Mouse (Mus musculus): ENCODE measurements around the gene Aak1.

Gene Aak1

GRCm38 (mm10) chr6:86885816-86886529 lies 36.7 kb downstream of the Aak1 start:
- no peak for DNase-seq (ENCODE audit: low read depth in 1 of 2, low spot score in 2 of 2)

- no peak for DNase-seq (ENCODE audit: low read depth in 1 of 2, low spot score in 2 of 2)
Observed at GRCm38 (mm10) chr6:86886803-86887202, 37.5 kb downstream of the Aak1 start.

- no peak for DNase-seq (ENCODE audit: low read depth in 1 of 2, low spot score in 2 of 2)
Observed at GRCm38 (mm10) chr6:86897520-86897919, 48.2 kb downstream of the Aak1 start.

GRCm38 (mm10) chr6:86899053-86899452 lies 49.7 kb downstream of the Aak1 start:
- DNase-seq (ENCODE audit: low read depth in 1 of 2, low spot score in 2 of 2): no peak

GRCm38 (mm10) chr6:86899965-86900364 lies 50.6 kb downstream of the Aak1 start:
- no peak for DNase-seq (ENCODE audit: low read depth in 1 of 2, low spot score in 2 of 2)

- no peak for DNase-seq (ENCODE audit: low read depth in 1 of 2, low spot score in 2 of 2)
Observed at GRCm38 (mm10) chr6:86900546-86900945, 51.2 kb downstream of the Aak1 start.

- no peak for DNase-seq (ENCODE audit: low read depth in 1 of 2, low spot score in 2 of 2)
Observed at GRCm38 (mm10) chr6:86905500-86905899, 56.2 kb downstream of the Aak1 start.

- DNase-seq (ENCODE audit: low read depth in 1 of 2, low spot score in 2 of 2): no peak
Observed at GRCm38 (mm10) chr6:86907191-86907590, 57.9 kb downstream of the Aak1 start.

GRCm38 (mm10) chr6:86908561-86909150 lies 59.3 kb downstream of the Aak1 start:
- no peak for DNase-seq (ENCODE audit: low read depth in 1 of 2, low spot score in 2 of 2)

- DNase-seq (ENCODE audit: low read depth in 1 of 2, low spot score in 2 of 2): no peak
Observed at GRCm38 (mm10) chr6:86909881-86910280, 60.6 kb downstream of the Aak1 start.

GRCm38 (mm10) chr6:86916157-86916820 lies 67.0 kb downstream of the Aak1 start:
- DNase-seq (ENCODE audit: low read depth in 1 of 2, low spot score in 2 of 2): no peak

- no peak for DNase-seq (ENCODE audit: low read depth in 1 of 2, low spot score in 2 of 2)
Observed at GRCm38 (mm10) chr6:86917231-86917630, 67.9 kb downstream of the Aak1 start.

- no peak for DNase-seq (ENCODE audit: low read depth in 1 of 2, low spot score in 2 of 2)
Observed at GRCm38 (mm10) chr6:86918058-86918835, 68.9 kb downstream of the Aak1 start.

- peak in 1 of 2 experiments; percentile 1 for DNase-seq (ENCODE audit: low read depth in 1 of 2, low spot score in 2 of 2)
Observed at GRCm38 (mm10) chr6:86921880-86922279, 72.6 kb downstream of the Aak1 start.

GRCm38 (mm10) chr6:86924746-86925145 lies 75.4 kb downstream of the Aak1 start:
- no peak for DNase-seq (ENCODE audit: low read depth in 1 of 2, low spot score in 2 of 2)

- no peak for DNase-seq (ENCODE audit: low read depth in 1 of 2, low spot score in 2 of 2)
Observed at GRCm38 (mm10) chr6:86934541-86934940, 85.2 kb downstream of the Aak1 start.

- DNase-seq (ENCODE audit: low read depth in 1 of 2, low spot score in 2 of 2): no peak
Observed at GRCm38 (mm10) chr6:86939797-86940196, 90.5 kb downstream of the Aak1 start.

GRCm38 (mm10) chr6:86940966-86941365 lies 91.6 kb downstream of the Aak1 start:
- no peak for DNase-seq (ENCODE audit: low read depth in 1 of 2, low spot score in 2 of 2)

GRCm38 (mm10) chr6:86947100-86947499 lies 97.8 kb downstream of the Aak1 start:
- DNase-seq (ENCODE audit: low read depth in 1 of 2, low spot score in 2 of 2): no peak

- DNase-seq (ENCODE audit: low read depth in 1 of 2, low spot score in 2 of 2): no peak
Observed at GRCm38 (mm10) chr6:86948746-86949145, 99.4 kb downstream of the Aak1 start.

GRCm38 (mm10) chr6:86950141-86950540 lies 100.8 kb downstream of the Aak1 start:
- DNase-seq (ENCODE audit: low read depth in 1 of 2, low spot score in 2 of 2): no peak
